Mouse (Mus musculus): ENCODE results near the gene Lcp1.

DNA sequence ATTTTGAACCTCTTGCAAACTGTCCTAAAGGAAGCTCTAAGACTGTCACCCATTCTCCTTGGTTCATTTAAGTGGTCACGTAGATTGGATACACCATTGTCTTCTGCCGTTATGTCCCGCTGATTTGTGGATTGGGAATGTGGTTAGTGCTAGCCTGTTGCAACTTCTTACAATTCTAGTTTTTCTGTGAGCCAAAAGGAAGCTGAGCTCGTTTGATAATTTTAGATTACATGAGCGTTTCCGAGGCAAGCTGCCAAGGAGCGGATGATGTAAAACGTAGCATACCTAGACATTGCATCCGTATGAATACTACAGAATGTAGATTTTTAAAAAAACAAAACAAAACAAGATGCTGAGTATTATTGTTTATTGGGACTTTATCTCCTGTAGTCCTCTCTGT, 17.3 kb downstream of the Lcp1 start:
- no peak for TF ChIP-seq CTCF (IDR thresholded peaks at IDR 0.05; ENCODE audit: extremely low read depth, insufficient read depth, insufficient read length, insufficient replicate concordance)
- TF ChIP-seq POLR2A (IDR thresholded peaks at IDR 0.05; ENCODE audit: low read depth, low read length), result no peak
